Mouse (Mus musculus): ENCODE results near the gene Rnase12. TPM values are rescaled to one million over a fixed set of nuclear protein-coding genes. Genes with fewer than 3 reads are reported as not detected.
A peak's percentile ranks its signal among the peaks of the same experiment; 100 is the strongest.
"Not testable (repeated sequence)": the region's sequence is repeated elsewhere in the genome, so short reads cannot be mapped to it uniquely, and the experiment has no call there.

The Rnase12 gene
- not detected in 2 replicates for polyA plus RNA-seq (2012; rRNA removed)

DNA sequence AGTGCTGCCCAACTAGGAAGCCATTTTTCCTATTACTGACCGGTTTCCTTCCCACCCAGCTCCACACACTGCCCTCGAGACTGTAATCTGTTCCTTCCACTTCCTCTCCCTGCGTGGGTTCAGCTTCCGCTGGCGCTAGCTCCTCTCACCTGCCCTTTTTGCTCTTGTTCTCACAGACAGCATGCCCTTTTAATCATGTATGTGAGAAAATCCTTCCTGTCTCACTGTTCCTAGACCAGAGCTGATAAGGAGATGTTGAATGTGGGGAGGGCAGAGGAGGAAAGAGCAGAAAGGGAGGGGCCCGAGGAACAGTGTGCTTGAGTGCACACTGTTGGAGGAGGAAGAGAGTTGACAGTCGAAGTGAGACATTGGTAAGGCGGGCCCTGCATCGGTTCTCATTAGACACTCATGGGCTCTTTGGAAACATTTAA is at the start of gene Rnase12:
Rnase12 (minus strand) TSS at position 261 of the 431 bp plus-strand sequence.
- no peak within 1 kb of the TSS for H3K4me3 ChIP-seq (replicated peaks; ENCODE audit: insufficient read depth, low read depth, low read length)
- peaks cover 2% of the 10 kb centered on the region; the same call in 1 of the 2 replicates for H3K4me1 ChIP-seq (ENCODE audit: control insufficient read depth, insufficient read depth, low read length)
- TF ChIP-seq POLR2A (IDR thresholded peaks at IDR 0.05; ENCODE audit: borderline replicate concordance, insufficient read depth, low read length): no peak
- no peak for TF ChIP-seq CTCF (IDR thresholded peaks at IDR 0.05; ENCODE audit: borderline replicate concordance, insufficient read depth, low read depth, low read length)
- WGBS: 67% methylated on average over 9 of the region's 9 CpGs
- no peaks in the 10 kb centered on the region; the same call in 1 of the 2 replicates for H3K27me3 ChIP-seq (ENCODE audit: control insufficient read depth, insufficient read depth, low read length)
- DNase-seq: no peak
- no peak within 1 kb of the TSS for H3K27ac ChIP-seq (ENCODE audit: insufficient read depth, low read length)

DNA sequence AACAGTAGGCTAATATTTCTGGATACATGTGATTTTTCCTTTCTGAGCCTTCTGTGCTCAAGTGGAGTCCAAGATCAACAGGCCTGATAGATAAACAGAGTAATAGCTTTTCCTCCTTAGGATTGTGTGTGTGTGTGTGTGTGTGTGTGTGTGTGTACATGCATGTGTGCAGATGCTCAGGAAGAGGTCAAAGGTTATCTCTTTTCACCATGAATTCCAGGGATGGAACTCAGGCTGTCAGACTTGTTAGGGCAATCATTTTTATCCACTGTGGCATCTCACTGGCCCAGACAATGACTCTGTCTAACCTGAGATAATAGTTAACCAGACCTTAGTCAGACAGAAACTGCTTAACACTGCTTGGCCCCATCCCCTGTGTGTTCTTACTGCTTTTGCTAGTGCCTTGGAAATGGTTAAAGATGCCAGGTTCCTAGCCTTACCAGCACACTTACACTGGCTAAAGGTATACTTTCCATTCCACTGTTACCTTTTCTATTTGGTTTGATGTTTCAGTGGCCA is 49.0 kb upstream of the Rnase12 start:
- no peaks in the 10 kb centered on the region for H3K4me1 ChIP-seq (ENCODE audit: control insufficient read depth, insufficient read depth, low read length)
- DNase-seq: no peak
- TF ChIP-seq CTCF (IDR thresholded peaks at IDR 0.05; ENCODE audit: borderline replicate concordance, insufficient read depth, low read depth, low read length) (no peak), POLR2A (IDR thresholded peaks at IDR 0.05; ENCODE audit: borderline replicate concordance, insufficient read depth, low read length) (no peak)

DNA sequence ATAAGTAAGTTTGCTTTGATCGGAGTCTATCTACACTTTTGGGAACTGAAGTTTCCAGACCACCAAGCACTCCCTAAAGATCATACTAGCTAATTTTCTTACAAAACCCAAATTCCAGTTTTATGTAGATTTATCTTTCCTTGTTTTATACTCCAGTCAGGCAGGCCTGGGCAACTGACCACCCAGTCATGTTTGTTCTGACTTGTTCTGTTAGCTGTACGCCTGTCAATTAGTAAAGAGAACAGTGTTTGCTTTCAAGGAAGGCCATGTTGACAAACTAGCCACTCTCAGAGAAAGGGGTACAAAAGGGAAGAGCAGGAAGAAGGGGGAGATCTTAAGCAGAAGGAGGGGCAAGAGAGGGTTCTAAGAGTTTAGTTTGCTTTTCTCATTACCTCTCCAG is 46.9 kb upstream of the Rnase12 start:
- 93% methylated on average over 2 of the region's 2 CpGs for WGBS
- no peak for DNase-seq
- H3K27ac ChIP-seq (ENCODE audit: insufficient read depth, low read length): no peak overlapping the region
- no peaks in the 10 kb centered on the region for H3K27me3 ChIP-seq (ENCODE audit: control insufficient read depth, insufficient read depth, low read length)
- no peak overlapping the region for H3K4me3 ChIP-seq (replicated peaks; ENCODE audit: insufficient read depth, low read depth, low read length)
- no peaks in the 10 kb centered on the region for H3K4me1 ChIP-seq (ENCODE audit: control insufficient read depth, insufficient read depth, low read length)
- TF ChIP-seq CTCF (IDR thresholded peaks at IDR 0.05; ENCODE audit: borderline replicate concordance, insufficient read depth, low read depth, low read length) (no peak), POLR2A (IDR thresholded peaks at IDR 0.05; ENCODE audit: borderline replicate concordance, insufficient read depth, low read length) (no peak)

More for the DNA sequence above, 49.0 kb upstream of the Rnase12 start:
- Histone ChIP-seq H3K27ac (ENCODE audit: insufficient read depth, low read length) (no peak overlapping the region), H3K4me3 (replicated peaks; ENCODE audit: insufficient read depth, low read depth, low read length) (no peak overlapping the region), H3K27me3 (ENCODE audit: control insufficient read depth, insufficient read depth, low read length) (no peaks in the 10 kb centered on the region)

DNA sequence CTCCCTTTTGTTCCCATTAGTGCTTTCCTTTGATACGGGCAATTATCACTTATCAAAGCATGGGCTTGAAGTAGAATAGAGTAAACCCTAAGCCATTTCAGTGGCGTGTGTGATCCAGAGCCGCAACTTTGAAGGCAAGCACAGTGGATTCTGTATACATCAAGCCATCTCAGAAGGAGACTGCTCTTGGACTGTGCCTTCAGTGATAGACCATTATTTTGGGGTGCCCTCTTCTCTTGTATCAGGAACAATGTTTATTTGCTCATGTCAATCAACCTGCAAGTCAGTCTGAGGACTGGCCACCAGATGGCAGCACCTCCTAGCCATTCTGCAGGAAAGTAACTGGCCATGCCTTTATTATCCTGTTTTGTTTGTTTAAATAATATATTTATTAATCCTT is 45.8 kb upstream of the Rnase12 start:
- Histone ChIP-seq H3K27ac (ENCODE audit: insufficient read depth, low read length) (no peak overlapping the region), H3K27me3 (ENCODE audit: control insufficient read depth, insufficient read depth, low read length) (no peaks in the 10 kb centered on the region), H3K4me1 (ENCODE audit: control insufficient read depth, insufficient read depth, low read length) (no peaks in the 10 kb centered on the region), H3K4me3 (replicated peaks; ENCODE audit: insufficient read depth, low read depth, low read length) (no peak overlapping the region)
- DNase-seq: peak; percentile 41 to 68
- WGBS: 65% methylated on average over 3 of the region's 3 CpGs
- TF ChIP-seq CTCF (IDR thresholded peaks at IDR 0.05; ENCODE audit: borderline replicate concordance, insufficient read depth, low read depth, low read length): peak; percentile 79
- no peak for TF ChIP-seq POLR2A (IDR thresholded peaks at IDR 0.05; ENCODE audit: borderline replicate concordance, insufficient read depth, low read length)

DNA sequence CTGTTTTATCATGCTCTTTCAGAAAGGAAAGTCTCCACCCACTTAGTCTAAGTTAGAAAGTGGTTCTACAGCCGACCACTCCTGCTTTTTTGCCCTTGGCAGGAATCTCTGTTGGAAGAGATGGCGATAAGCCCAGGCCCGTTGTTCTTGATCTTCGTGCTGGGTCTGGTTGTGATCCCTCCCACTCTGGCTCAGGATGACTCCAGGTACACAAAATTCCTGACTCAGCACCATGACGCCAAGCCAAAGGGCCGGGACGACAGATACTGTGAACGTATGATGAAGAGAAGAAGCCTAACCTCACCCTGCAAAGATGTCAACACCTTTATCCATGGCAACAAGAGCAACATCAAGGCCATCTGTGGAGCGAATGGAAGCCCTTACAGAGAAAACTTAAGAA is 43.8 kb upstream of the Rnase12 start:
- no peak for DNase-seq
- 49% methylated on average over 9 of the region's 9 CpGs for WGBS
- Histone ChIP-seq H3K4me1 (ENCODE audit: control insufficient read depth, insufficient read depth, low read length) (no peaks in the 10 kb centered on the region), H3K27ac (ENCODE audit: insufficient read depth, low read length) (no peak overlapping the region), H3K4me3 (replicated peaks; ENCODE audit: insufficient read depth, low read depth, low read length) (no peak overlapping the region), H3K27me3 (ENCODE audit: control insufficient read depth, insufficient read depth, low read length) (no peaks in the 10 kb centered on the region)
- TF ChIP-seq CTCF (IDR thresholded peaks at IDR 0.05; ENCODE audit: borderline replicate concordance, insufficient read depth, low read depth, low read length) (no peak), POLR2A (IDR thresholded peaks at IDR 0.05; ENCODE audit: borderline replicate concordance, insufficient read depth, low read length) (no peak)

DNA sequence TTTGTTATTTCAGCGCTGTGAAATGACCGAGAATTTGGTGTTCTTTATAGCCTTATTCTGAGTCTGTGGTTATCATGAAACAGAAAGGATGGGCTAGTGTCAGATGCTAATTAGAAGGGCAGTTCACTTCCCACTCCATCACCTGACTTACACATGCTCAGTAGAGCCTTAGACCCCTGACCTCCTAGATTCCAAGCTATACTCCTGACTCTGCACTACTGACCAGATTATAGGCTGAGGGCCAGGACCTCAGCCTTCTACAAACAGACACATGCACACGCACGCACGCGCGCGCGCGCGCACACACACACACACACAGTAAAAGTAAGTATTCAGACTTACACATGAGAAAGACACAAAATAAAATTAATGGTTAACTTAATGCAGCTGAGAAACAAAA is 41.5 kb upstream of the Rnase12 start:
- H3K27ac ChIP-seq (ENCODE audit: insufficient read depth, low read length): no peak overlapping the region
- 97% methylated on average over 11 of the region's 11 CpGs for WGBS
- DNase-seq: no peak
- no peaks in the 10 kb centered on the region for H3K4me1 ChIP-seq (ENCODE audit: control insufficient read depth, insufficient read depth, low read length)
- TF ChIP-seq POLR2A (IDR thresholded peaks at IDR 0.05; ENCODE audit: borderline replicate concordance, insufficient read depth, low read length): no peak
- TF ChIP-seq CTCF (IDR thresholded peaks at IDR 0.05; ENCODE audit: borderline replicate concordance, insufficient read depth, low read depth, low read length): no peak
- no peak overlapping the region for H3K4me3 ChIP-seq (replicated peaks; ENCODE audit: insufficient read depth, low read depth, low read length)
- H3K27me3 ChIP-seq (ENCODE audit: control insufficient read depth, insufficient read depth, low read length): no peaks in the 10 kb centered on the region

DNA sequence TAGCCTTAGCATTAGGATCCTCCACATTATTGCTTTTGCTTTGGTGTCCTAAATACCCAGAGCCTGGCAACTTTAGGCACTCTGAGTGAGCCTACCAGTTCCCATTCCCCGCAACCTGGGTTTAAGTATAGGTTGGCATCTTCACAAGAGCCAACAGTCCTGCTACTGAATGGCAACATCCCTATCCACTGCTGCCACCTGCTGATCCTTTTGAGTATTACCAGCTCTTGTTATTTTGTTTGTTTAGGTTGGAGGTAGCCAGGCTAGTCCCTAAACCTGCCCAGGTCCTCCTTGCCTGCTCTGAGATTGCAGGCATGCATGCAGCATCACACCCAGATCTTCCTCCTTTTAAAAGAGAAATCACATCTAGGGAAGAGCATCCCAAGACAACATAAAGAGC is 40.8 kb upstream of the Rnase12 start:
- H3K27ac ChIP-seq (ENCODE audit: insufficient read depth, low read length); H3K4me1 ChIP-seq (ENCODE audit: control insufficient read depth, insufficient read depth, low read length); H3K27me3 ChIP-seq (ENCODE audit: control insufficient read depth, insufficient read depth, low read length); H3K4me3 ChIP-seq (replicated peaks; ENCODE audit: insufficient read depth, low read depth, low read length): not testable (repeated sequence)
- 8% methylated on average over 1 of the region's 1 CpGs for WGBS
- peak; percentile 73 to 79 for DNase-seq
- peak; percentile 64; the same call in 1 of the 2 replicates for TF ChIP-seq CTCF (IDR thresholded peaks at IDR 0.05; ENCODE audit: borderline replicate concordance, insufficient read depth, low read depth, low read length)

DNA sequence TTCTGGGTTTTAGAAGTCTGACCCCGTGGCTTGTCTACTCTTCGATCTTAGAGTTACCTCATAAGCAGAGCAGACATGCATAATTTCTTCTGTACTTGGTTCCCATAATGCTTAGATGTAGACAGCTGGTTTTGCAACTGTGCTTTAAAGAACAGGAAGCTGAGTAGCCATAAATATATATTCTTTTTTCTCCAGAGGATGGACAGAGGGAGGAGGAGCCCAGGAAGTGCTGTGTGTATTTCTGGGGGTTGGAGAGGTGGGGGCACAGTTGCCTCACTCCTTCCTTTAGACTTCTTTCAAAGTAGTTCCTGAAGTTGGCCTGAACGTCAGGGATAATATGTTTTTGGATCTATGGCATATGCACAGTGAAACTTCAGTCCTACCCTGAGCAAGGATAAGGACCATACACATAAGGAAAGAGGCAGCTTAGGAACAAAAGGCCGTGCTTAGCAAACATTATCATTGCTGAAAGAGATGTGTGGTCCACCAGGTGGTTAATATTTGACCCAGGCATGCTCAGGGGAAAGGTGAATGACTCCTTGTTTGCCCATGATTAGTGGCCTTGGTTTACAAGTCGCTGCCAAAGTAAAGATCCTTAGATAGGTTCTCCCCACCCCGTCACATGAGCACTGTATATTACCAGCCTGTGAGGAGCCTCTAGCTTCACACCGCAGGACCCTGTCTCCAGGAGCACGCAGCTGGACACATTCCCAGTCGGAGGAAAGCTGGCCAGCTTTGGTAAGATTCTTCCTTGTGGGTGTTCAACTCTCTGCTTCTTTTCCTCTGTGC is 38.5 kb upstream of the Rnase12 start:
- WGBS: 50% methylated on average over 9 of the region's 9 CpGs
- TF ChIP-seq CTCF (IDR thresholded peaks at IDR 0.05; ENCODE audit: borderline replicate concordance, insufficient read depth, low read depth, low read length): no peak
- DNase-seq: no peak
- Histone ChIP-seq H3K4me3 (replicated peaks; ENCODE audit: insufficient read depth, low read depth, low read length) (no peak overlapping the region), H3K27ac (ENCODE audit: insufficient read depth, low read length) (no peak overlapping the region), H3K27me3 (ENCODE audit: control insufficient read depth, insufficient read depth, low read length) (no peaks in the 10 kb centered on the region), H3K4me1 (ENCODE audit: control insufficient read depth, insufficient read depth, low read length) (no peaks in the 10 kb centered on the region)
